Mouse (Mus musculus): ENCODE measurements around the gene Rbm47. TPM values are rescaled to one million over a fixed set of nuclear protein-coding genes. Genes with fewer than 3 reads are reported as not detected.
A peak's percentile ranks its signal among the peaks of the same experiment; 100 is the strongest.
"Not testable (repeated sequence)": the region's sequence is repeated elsewhere in the genome, so short reads cannot be mapped to it uniquely, and the experiment has no call there.

Gene Rbm47
- polyA plus RNA-seq, 1 experiment: 310 TPM

DNA sequence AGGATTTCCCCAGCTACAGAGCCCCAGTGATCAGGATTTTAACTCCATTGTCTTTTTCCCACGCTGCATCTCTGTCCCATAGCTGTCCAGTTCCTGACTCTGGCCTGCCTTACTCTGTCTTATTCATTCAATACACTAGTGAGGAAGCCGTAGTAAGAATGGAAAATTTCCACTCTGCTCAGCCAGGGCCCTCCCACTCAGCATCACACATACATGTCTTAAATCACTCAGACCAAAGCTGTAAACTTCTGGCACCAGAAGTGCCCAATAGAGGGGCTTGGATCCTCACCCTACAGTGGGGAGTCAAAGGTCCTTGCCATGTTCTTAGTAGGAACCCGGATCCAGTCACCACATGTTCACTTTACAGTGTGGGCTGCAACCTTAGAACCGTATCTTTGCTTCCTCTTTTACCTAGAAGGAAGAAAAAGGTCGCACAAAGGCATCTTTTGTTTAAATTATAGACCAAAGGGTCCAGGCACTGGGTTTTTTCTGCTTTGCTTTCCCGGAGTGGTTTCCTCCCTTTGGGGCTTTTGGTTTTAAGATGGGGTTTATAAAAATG is 172.3 kb downstream of the Rbm47 start:
- H3K27ac ChIP-seq (ENCODE audit: insufficient read depth, low read depth, low read length): peak overlapping the region; percentile 64
- peaks cover 1% of the 10 kb centered on the region; the same call in 1 of the 2 replicates for H3K36me3 ChIP-seq (ENCODE audit: control insufficient read depth, insufficient read depth, low read length)
- no peak overlapping the region for H3K4me3 ChIP-seq (ENCODE audit: low read depth, low read length)
- peaks cover 26% of the 10 kb centered on the region; the same call in 1 of the 2 replicates for H3K4me1 ChIP-seq (ENCODE audit: control insufficient read depth, insufficient read depth, insufficient read length, low read length)
- no peaks in the 10 kb centered on the region for H3K27me3 ChIP-seq (ENCODE audit: control insufficient read depth, insufficient read depth, low read length)
- TF ChIP-seq POLR2A (IDR thresholded peaks at IDR 0.05; ENCODE audit: low read depth, low read length): no peak
- TF ChIP-seq CTCF (IDR thresholded peaks at IDR 0.05; ENCODE audit: extremely low read depth, insufficient read length, insufficient replicate concordance, low read depth, low read length): no peak
- WGBS: 12% methylated on average over 6 of the region's 6 CpGs

DNA sequence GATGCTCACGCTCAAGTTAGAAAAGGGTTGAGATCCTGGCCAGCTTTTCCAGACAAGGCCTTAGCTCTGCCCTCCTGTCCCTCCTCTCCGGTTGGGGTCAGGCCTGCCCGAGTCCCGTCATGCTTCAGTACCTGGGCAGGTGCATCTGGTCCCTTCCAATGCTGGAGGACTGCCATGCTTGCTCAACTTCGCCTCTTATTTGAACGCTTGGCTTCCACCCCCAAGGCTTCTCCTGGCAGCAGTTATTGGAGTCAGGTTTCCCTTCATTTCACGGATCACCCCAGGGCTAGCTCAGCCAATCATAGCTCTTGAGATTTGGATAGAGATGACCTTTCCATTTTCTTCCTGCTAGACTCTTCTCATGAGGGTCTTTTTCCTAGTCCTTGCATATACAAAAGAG is 172.8 kb downstream of the Rbm47 start:
- peak overlapping the region; percentile 38; the same call in 1 of the 2 replicates for H3K27ac ChIP-seq (ENCODE audit: insufficient read depth, low read depth, low read length)

DNA sequence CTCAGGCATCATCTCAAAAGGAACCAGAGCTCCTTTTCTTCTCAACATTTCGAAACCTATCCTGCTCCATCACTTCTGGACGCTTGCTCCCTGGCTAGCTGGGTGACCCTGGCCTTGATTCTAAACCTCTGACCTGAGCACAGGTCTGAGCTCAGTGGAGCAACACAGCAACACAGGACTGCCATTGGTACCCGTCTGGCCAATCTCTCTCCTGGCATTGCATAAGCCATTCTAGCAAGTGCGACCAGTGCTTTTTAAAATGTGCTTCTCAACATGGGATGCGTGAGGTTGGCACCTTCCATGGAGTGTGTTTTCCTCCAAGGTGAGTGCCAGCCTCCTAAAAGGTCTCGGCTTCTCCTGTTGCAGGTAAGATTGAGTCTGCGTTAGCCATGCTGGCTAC is 173.8 kb downstream of the Rbm47 start:
- no peak for TF ChIP-seq POLR2A (IDR thresholded peaks at IDR 0.05; ENCODE audit: low read depth, low read length)
- TF ChIP-seq CTCF (IDR thresholded peaks at IDR 0.05; ENCODE audit: extremely low read depth, insufficient read length, insufficient replicate concordance, low read depth, low read length): no peak
- Histone ChIP-seq H3K4me1 (ENCODE audit: control insufficient read depth, insufficient read depth, insufficient read length, low read length) (peaks cover 32% of the 10 kb centered on the region; the same call in 1 of the 2 replicates), H3K27ac (ENCODE audit: insufficient read depth, low read depth, low read length) (no peak overlapping the region), H3K27me3 (ENCODE audit: control insufficient read depth, insufficient read depth, low read length) (no peaks in the 10 kb centered on the region), H3K36me3 (ENCODE audit: control insufficient read depth, insufficient read depth, low read length) (peaks cover 1% of the 10 kb centered on the region; the same call in 1 of the 2 replicates), H3K4me3 (ENCODE audit: low read depth, low read length) (no peak overlapping the region)
- 49% methylated on average over 7 of the region's 7 CpGs for WGBS

More for the DNA sequence above, 172.8 kb downstream of the Rbm47 start:
- Histone ChIP-seq H3K36me3 (ENCODE audit: control insufficient read depth, insufficient read depth, low read length) (peaks cover 1% of the 10 kb centered on the region; the same call in 1 of the 2 replicates), H3K4me3 (ENCODE audit: low read depth, low read length) (no peak overlapping the region), H3K4me1 (ENCODE audit: control insufficient read depth, insufficient read depth, insufficient read length, low read length) (peaks cover 26% of the 10 kb centered on the region; the same call in 1 of the 2 replicates), H3K27me3 (ENCODE audit: control insufficient read depth, insufficient read depth, low read length) (no peaks in the 10 kb centered on the region)
- TF ChIP-seq POLR2A (IDR thresholded peaks at IDR 0.05; ENCODE audit: low read depth, low read length) (no peak), CTCF (IDR thresholded peaks at IDR 0.05; ENCODE audit: extremely low read depth, insufficient read length, insufficient replicate concordance, low read depth, low read length) (no peak)
- 25% methylated on average over 7 of the region's 7 CpGs for WGBS

DNA sequence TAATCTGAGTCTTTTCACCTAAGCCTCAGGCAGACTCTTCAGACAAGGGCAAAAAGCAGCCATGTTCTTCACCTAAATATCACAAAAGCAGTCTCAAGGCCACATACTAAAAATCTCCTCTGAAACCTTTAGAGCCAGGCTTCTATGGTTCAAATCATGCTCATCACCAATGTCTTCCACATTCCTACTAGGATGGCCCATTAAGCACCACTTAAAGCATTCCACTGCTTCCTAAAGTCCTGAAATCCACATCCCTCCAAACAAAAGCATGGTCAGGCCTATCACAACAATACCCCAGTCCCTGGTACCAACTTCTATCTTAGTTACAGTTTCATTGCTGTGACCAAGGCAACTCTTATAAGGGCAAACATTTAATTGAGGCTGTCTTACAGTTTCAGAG is 175.1 kb downstream of the Rbm47 start:
- no peaks in the 10 kb centered on the region for H3K27me3 ChIP-seq (ENCODE audit: control insufficient read depth, insufficient read depth, low read length)
- H3K36me3 ChIP-seq (ENCODE audit: control insufficient read depth, insufficient read depth, low read length): peaks cover 1% of the 10 kb centered on the region; the same call in 1 of the 2 replicates
- H3K4me1 ChIP-seq (ENCODE audit: control insufficient read depth, insufficient read depth, insufficient read length, low read length): peaks cover 33% of the 10 kb centered on the region; the same call in 1 of the 2 replicates
- no peak overlapping the region for H3K27ac ChIP-seq (ENCODE audit: insufficient read depth, low read depth, low read length)
- H3K4me3 ChIP-seq (ENCODE audit: low read depth, low read length): no peak overlapping the region
- TF ChIP-seq CTCF (IDR thresholded peaks at IDR 0.05; ENCODE audit: extremely low read depth, insufficient read length, insufficient replicate concordance, low read depth, low read length) (no peak), POLR2A (IDR thresholded peaks at IDR 0.05; ENCODE audit: low read depth, low read length) (no peak)

DNA sequence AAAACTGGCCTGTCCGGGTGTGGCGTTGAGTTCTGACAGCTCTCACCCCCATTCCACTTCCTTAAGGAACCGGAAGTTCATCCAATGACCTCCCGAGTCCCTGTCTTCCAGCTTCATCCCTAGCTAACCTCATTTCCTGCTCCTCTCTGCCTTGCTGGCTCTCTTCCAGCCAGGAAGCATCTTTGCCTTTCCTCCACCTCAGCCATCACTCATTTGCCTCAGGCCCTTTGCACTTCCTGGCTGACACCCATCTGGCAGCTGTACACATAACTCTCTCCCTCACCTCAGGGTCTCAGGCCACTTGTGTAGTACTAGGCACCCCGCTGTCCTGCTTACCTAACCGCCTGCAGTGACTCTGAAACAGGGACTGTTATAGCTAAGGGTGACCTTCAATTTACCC is 178.3 kb downstream of the Rbm47 start:
- TF ChIP-seq POLR2A (IDR thresholded peaks at IDR 0.05; ENCODE audit: low read depth, low read length) (no peak), CTCF (IDR thresholded peaks at IDR 0.05; ENCODE audit: extremely low read depth, insufficient read length, insufficient replicate concordance, low read depth, low read length) (no peak)
- 43% methylated on average over 6 of the region's 6 CpGs for WGBS
- H3K4me1 ChIP-seq (ENCODE audit: control insufficient read depth, insufficient read depth, insufficient read length, low read length): peaks cover 36% of the 10 kb centered on the region; the same call in 1 of the 2 replicates
- peak overlapping the region; percentile 79 for H3K27ac ChIP-seq (ENCODE audit: insufficient read depth, low read depth, low read length)
- no peaks in the 10 kb centered on the region for H3K27me3 ChIP-seq (ENCODE audit: control insufficient read depth, insufficient read depth, low read length)
- no peak overlapping the region for H3K4me3 ChIP-seq (ENCODE audit: low read depth, low read length)
- no peaks in the 10 kb centered on the region for H3K36me3 ChIP-seq (ENCODE audit: control insufficient read depth, insufficient read depth, low read length)

DNA sequence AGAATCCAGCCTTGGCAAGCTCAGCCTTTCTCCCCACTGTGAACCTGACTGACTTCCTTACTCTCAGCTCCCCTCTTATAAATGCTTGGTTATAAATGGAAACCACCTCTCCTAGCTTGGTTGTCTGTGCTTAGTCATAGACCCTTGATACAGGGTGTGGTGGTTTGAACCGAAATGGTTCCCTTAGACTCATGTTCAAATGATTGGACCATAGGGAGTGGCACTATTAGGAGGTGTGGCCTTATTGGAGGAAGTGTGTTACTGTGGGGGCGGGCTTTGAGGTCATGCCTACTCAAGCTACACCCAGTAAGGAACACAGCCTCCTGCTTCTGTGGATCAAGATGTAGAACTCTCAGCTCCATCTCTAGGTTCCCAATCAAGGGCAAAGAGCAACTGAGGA is 181.7 kb downstream of the Rbm47 start:
- Histone ChIP-seq H3K4me1 (ENCODE audit: control insufficient read depth, insufficient read depth, insufficient read length, low read length) (peaks cover 35% of the 10 kb centered on the region; the same call in 1 of the 2 replicates), H3K27ac (ENCODE audit: insufficient read depth, low read depth, low read length) (peak overlapping the region; percentile 99), H3K36me3 (ENCODE audit: control insufficient read depth, insufficient read depth, low read length) (no peaks in the 10 kb centered on the region), H3K27me3 (ENCODE audit: control insufficient read depth, insufficient read depth, low read length) (no peaks in the 10 kb centered on the region), H3K4me3 (ENCODE audit: low read depth, low read length) (no peak overlapping the region)
- TF ChIP-seq CTCF (IDR thresholded peaks at IDR 0.05; ENCODE audit: extremely low read depth, insufficient read length, insufficient replicate concordance, low read depth, low read length): no peak
- no peak for TF ChIP-seq POLR2A (IDR thresholded peaks at IDR 0.05; ENCODE audit: low read depth, low read length)
- WGBS: 30% methylated on average over 2 of the region's 2 CpGs

DNA sequence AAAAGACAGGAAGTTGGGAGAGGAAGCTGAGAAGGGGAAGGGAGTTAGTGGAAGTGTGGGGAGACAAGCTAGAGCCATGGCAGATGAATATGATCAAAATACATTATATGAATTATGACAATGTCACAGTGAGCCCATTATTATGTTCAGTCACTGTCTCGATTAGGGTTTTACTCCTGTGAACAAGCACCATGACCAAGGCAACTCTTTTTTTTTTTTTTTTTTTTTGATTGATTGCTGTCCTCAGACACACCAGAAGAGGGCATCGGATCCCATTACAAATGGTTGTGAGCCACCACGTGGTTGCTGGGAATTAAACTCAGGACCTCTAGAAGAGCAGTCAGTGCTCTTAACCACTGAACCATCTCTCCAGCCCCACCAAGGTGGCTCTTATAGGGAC is 185.9 kb downstream of the Rbm47 start:
- H3K27me3 ChIP-seq (ENCODE audit: control insufficient read depth, insufficient read depth, low read length); H3K36me3 ChIP-seq (ENCODE audit: control insufficient read depth, insufficient read depth, low read length); H3K4me3 ChIP-seq (ENCODE audit: low read depth, low read length); H3K27ac ChIP-seq (ENCODE audit: insufficient read depth, low read depth, low read length): not testable (repeated sequence)
- peaks cover 22% of the 10 kb centered on the region; the same call in 1 of the 2 replicates for H3K4me1 ChIP-seq (ENCODE audit: control insufficient read depth, insufficient read depth, insufficient read length, low read length)
- 78% methylated on average over 3 of the region's 3 CpGs for WGBS

Measured in small intestine, adult 2 months (tissue).